Mouse (Mus musculus): ENCODE measurements around the gene Cfap97d2.

DNA sequence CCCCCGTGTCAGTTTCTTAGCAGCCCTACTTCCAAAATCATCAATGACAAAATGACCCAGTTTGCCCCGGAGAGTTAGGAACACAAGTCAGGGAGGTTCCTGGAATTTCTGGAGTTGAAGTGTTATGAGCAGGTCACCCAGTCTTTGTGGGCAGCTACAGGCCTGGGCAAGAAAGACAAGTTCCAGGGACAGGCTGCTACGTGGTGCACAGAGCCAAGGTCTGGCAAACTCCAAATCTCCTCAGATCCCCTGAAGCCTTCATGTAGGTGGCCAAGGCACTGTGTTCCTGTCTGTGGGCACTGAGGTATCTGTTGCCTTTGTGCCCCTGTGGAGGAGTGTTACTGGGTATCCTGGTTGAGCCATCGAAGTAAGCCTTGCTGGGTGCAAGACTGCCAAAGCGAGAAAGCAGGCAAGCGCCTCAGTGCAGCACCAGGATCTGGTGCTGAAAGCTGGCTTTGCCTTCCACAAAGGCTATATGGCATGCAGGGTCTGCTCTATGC, 40.9 kb upstream of the Cfap97d2 start:
- TF ChIP-seq CTCF (IDR thresholded peaks at IDR 0.05; ENCODE audit: extremely low read depth, insufficient read length, insufficient replicate concordance, low read depth, low read length) (no peak), POLR2A (IDR thresholded peaks at IDR 0.05; ENCODE audit: low read depth, low read length) (no peak)
